Mouse (Mus musculus) adrenal gland, postnatal 10 days (tissue): ENCODE results near the gene Icam4. TPM values are rescaled to one million over a fixed set of nuclear protein-coding genes. Genes with fewer than 3 reads are reported as not detected.
"Not testable (repeated sequence)": the region's sequence is repeated elsewhere in the genome, so short reads cannot be mapped to it uniquely, and the experiment has no call there.

Source experiments
- DNase-seq: peaks from one replicate; pipeline ENCODE4 v3.0.0; 2021; ENCODE audit warnings: mixed read lengths
- microRNA-seq: library from miRNA; unstranded; fragments of <30 nt; microRNA quantifications from one replicate; pipeline ENCODE4 v1.2.0, GENCODE M21; 2021
- total RNA-seq, 2 experiments: library from RNA; stranded (reverse); gene quantifications; 2 replicates each; pipeline ENCODE4 v1.2.3; 2021

The Icam4 gene
- total RNA-seq, 2 experiments from 2014 or later, result 2.3 to 3.2 TPM

- DNase-seq, result no peak
Observed at GRCm38 (mm10) chr9:21034481-21035085, 5.4 kb downstream of the Icam4 start.

GRCm38 (mm10) chr9:21035586-21035985 lies 6.4 kb downstream of the Icam4 start:
- DNase-seq, result no peak

GRCm38 (mm10) chr9:21036161-21036560 lies 7.0 kb downstream of the Icam4 start:
- DNase-seq, result no peak

- DNase-seq, result no peak
Observed at GRCm38 (mm10) chr9:21036666-21037065, 7.5 kb downstream of the Icam4 start.

- DNase-seq, result peak; percentile 59
Observed at GRCm38 (mm10) chr9:21037481-21037891, 8.3 kb downstream of the Icam4 start.

GRCm38 (mm10) chr9:21039779-21040178 lies 10.6 kb downstream of the Icam4 start:
- DNase-seq, result no peak

GRCm38 (mm10) chr9:21041308-21041707 lies 12.1 kb downstream of the Icam4 start:
- no peak for DNase-seq

GRCm38 (mm10) chr9:21043563-21043962 lies 14.4 kb downstream of the Icam4 start:
- no peak for DNase-seq

- not testable (repeated sequence) for DNase-seq
Observed at GRCm38 (mm10) chr9:21044785-21045184, 15.6 kb downstream of the Icam4 start.

GRCm38 (mm10) chr9:21045235-21045634 lies 16.1 kb downstream of the Icam4 start:
- no peak for DNase-seq

GRCm38 (mm10) chr9:21051578-21051977 lies 22.4 kb downstream of the Icam4 start:
- no peak for DNase-seq

- DNase-seq, result no peak
Observed at GRCm38 (mm10) chr9:21062928-21063327, 33.8 kb downstream of the Icam4 start.

- no peak for DNase-seq
Observed at GRCm38 (mm10) chr9:21067006-21067684, 38.0 kb downstream of the Icam4 start, which contains the start of gene Zglp1. TSS of gene Zglp1 (minus strand) at chr9:21067093.

- DNase-seq, result no peak
Observed at GRCm38 (mm10) chr9:21072641-21073040, 43.5 kb downstream of the Icam4 start.

- peak; percentile 93 for DNase-seq
Observed at GRCm38 (mm10) chr9:21073044-21073840, 44.1 kb downstream of the Icam4 start, which contains the start of the genes Gm49373 and Fdx1l. TSS of gene Gm49373 (minus strand) at chr9:21073096. TSS of gene Fdx1l (minus strand) at chr9:21073614.

GRCm38 (mm10) chr9:21074173-21074572 lies 45.0 kb downstream of the Icam4 start:
- DNase-seq, result no peak

GRCm38 (mm10) chr9:21075625-21076024 lies 46.5 kb downstream of the Icam4 start:
- no peak for DNase-seq

Small RNAs within 50 kb of the gene (microRNA-seq; reads per million reads assigned to microRNA genes)
- gene Mir1900, result not detected
- gene Mir7082, result not detected

Other genes starting within 250 kb of the Icam4 start
- gene Col5a3, start 214.3 kb upstream of the Icam4 start, total RNA-seq, result 100 to 1,000 TPM in 1 of 2 experiments, 10 to 100 TPM in 1; 99.1 to 106 TPM
- gene Rdh8, start 210.9 kb upstream of the Icam4 start, total RNA-seq, result not detected
- 10 to 100 TPM; 17.1 to 28.0 TPM for gene A230050P20Rik, start 160.7 kb upstream of the Icam4 start, total RNA-seq
- 1 to 10 TPM; 5.0 to 5.3 TPM for gene Angptl6, start 149.6 kb upstream of the Icam4 start, total RNA-seq
- gene Ppan, start 141.2 kb upstream of the Icam4 start, total RNA-seq, result 10 to 100 TPM; 32.6 to 38.2 TPM
- gene Eif3g, start 130.8 kb upstream of the Icam4 start, total RNA-seq, result 100 to 1,000 TPM; 136 to 143 TPM
- gene Dnmt1, start 69.5 kb upstream of the Icam4 start, total RNA-seq, result 10 to 100 TPM; 44.9 to 54.7 TPM
- 1 to 10 TPM; 7.4 to 9.7 TPM for gene S1pr2, start 52.6 kb upstream of the Icam4 start, total RNA-seq
- gene Mrpl4, start 26.6 kb upstream of the Icam4 start, total RNA-seq, result 100 to 1,000 TPM; 121 to 125 TPM
- 10 to 100 TPM; 10.8 to 12.4 TPM for gene Icam1, start 13.4 kb upstream of the Icam4 start, total RNA-seq
- gene Icam5, start 2.7 kb downstream of the Icam4 start, total RNA-seq, result under 1 TPM; 0.51 to 0.67 TPM
- gene Zglp1, start 37.7 kb downstream of the Icam4 start, total RNA-seq, result not detected
- under 1 TPM; 0.45 to 0.51 TPM for gene Gm49373, start 43.7 kb downstream of the Icam4 start, total RNA-seq
- 10 to 100 TPM; 32.5 to 38.6 TPM for gene Fdx1l, start 44.2 kb downstream of the Icam4 start, total RNA-seq
- 1 to 10 TPM in 1 of 2 experiments, under 1 TPM in 1; 0.63 to 1.5 TPM for gene Gm38431, start 62.6 kb downstream of the Icam4 start, total RNA-seq
- 10 to 100 TPM; 47.2 to 50.3 TPM for gene Raver1, start 62.6 kb downstream of the Icam4 start, total RNA-seq
- 10 to 100 TPM; 12.5 to 18.6 TPM for gene Tyk2, start 101.9 kb downstream of the Icam4 start, total RNA-seq
- gene Cdc37, start 120.6 kb downstream of the Icam4 start, total RNA-seq, result 100 to 1,000 TPM; 155 to 160 TPM
- gene Pde4a, start 136.3 kb downstream of the Icam4 start, total RNA-seq, result 10 to 100 TPM; 22.7 to 31.5 TPM
- 10 to 100 TPM; 39.4 to 45.8 TPM for gene Keap1, start 210.0 kb downstream of the Icam4 start, total RNA-seq
- 1 to 10 TPM; 1.4 to 1.7 TPM for gene S1pr5, start 219.1 kb downstream of the Icam4 start, total RNA-seq
- gene Atg4d, start 235.9 kb downstream of the Icam4 start, total RNA-seq, result 10 to 100 TPM; 45.4 to 48.1 TPM